Mouse (Mus musculus): ENCODE measurements around the gene Spata13.

The Spata13 gene

DNA sequence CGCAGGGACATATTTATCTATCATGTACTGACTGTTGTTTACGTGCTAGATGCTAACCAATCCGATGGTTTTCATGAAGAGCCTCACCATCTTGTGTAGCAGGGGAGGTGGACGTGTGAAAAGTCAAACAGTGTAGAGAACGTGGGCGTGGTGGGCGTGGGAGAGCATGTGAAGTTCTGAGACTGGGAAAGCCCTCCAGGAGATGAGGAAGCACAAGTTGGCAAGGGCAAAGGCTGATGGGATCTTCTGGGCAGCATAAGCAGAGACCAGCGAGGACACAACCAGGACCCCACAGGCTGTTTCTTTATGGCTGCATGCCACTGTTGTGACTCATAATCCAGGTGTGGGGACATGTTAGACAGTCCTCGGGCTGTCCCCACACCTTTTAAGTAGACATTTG is 5.4 kb downstream of the Spata13 start:
- DNase-seq (ENCODE audit: low spot score): no peak

DNA sequence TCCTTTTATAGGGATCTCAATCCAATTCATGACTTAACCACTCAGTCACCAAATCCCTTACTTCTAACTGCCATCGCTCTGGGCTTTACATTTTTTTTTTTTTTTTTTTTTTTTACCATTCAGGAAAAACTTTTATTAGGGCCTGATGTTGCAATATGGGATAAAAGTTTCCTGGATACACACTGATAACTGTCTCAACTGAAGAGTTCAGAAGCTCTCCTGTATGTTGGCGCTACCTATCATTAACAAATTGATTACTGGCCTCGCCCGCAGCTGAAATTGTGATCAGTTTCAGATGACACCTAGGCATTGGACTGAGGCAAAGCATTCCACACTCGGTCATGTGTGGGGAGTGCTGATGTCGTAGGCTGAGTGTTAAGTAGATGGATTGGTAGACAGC is 7.3 kb downstream of the Spata13 start:
- DNase-seq (ENCODE audit: low spot score): no peak

DNA sequence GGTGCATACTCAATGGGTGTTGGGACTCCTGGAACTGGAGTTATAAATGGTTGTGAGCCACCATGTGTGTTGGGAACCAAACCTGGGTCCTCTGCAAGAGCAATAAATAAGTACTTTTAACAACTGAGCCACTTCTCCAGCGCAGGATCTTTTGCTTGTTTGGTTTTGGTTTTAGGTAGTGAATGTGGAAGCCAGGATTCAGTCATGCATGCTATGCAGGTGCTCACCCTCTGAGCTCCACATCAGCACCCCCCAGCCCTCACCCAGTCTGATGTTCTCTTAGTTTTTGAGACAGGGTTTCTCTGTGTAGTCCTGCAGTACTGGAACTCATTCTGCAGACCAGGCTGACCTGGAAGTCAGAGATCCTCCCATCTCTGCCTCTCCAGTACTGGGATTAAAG is 8.3 kb downstream of the Spata13 start:
- no peak for DNase-seq (ENCODE audit: low spot score)

DNA sequence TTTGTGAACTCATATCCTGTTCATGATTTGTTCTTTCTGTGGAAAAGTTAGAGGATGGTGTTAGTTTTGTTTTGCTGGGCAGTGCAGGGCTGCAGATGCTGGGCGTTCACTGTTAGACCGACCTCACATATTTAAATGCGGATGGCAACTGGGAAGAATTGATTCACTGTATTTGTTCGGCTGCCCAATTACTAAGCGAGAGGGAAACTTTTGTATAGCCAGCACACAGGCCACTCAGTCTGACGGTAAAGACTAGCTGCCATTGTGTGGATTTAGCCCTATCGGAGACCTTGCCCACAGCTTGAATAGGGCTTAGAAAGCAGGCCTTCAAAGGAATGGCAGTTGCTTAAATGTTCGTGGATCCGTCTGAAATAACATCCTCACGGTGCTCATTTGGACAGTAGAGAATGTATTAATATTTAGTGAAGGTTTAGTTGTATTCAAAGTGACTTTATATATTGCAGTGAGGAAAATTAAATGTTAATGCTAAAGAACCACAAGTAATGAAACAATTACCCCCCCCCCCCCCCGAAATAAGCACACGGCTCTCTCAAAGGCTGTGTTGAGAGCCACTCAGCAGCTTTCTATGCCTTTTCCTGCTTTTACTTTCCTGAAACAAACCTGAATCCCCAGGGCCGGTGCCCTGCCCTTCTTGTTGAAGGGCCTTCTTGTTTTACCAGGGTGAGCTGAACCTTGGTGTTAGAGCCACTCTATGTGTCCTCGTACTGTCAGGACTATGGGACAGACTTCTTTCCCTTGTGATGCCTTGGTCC is 9.5 kb downstream of the Spata13 start:
- no peak for DNase-seq (ENCODE audit: low spot score)

DNA sequence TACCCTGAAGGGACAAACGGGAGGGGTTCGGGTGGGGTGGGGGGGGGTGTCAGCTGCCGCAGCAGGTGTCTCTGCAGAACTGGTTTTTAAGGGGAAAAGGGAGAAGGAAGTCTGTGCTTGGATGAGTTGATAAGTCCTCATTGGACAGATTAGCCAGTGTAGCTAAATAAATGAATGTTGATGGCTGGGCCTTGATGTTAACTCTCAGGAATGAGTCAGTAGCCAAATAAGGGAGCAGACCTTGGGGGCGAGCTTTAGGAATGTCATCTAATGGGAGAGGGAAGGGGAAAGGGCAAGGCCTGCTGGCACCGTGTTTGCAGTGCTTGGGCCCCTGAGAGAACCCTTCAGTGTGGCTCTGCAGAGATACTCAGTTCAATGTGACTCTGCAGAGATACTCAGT is 12.6 kb downstream of the Spata13 start:
- DNase-seq (ENCODE audit: low spot score): no peak

DNA sequence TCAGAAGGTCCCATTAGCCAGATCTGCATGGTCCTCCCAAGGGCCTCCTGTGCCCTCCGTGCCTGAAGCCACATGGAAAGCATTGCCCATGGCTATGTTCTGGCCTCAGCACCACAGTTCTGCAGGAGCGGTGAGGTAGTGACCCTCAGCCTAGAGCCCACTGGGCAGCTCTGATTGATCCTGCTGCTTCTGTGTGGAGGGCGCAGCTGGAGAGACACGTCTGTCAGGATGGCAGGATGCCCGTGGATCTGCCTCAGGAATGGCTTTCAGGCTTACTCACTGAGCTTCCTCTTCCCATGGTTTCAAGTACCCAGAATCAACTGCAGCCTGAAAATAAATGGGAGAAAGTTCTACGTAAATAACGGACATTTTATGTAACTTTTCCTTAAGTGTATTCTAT is 14.1 kb downstream of the Spata13 start:
- DNase-seq (ENCODE audit: low spot score): no peak

DNA sequence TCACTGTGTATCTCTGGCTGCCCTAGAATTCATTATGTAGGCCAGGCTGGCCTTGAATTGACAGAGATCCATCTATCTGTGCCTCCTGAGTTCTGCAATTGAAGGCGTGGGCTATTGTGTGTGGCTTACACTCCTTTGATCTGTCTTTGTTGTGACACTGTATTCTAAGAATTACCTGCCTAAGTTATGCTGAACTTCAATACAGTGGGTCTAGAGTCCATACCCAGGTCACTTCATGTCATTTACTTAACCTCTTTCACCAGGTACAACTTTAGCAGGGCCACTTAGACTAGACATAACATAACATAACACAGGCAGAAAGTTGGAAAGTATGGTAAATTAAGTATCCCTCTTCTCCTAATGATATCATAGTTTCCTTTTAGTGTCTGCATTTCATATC is 15.2 kb downstream of the Spata13 start:
- no peak for DNase-seq (ENCODE audit: low spot score)

DNA sequence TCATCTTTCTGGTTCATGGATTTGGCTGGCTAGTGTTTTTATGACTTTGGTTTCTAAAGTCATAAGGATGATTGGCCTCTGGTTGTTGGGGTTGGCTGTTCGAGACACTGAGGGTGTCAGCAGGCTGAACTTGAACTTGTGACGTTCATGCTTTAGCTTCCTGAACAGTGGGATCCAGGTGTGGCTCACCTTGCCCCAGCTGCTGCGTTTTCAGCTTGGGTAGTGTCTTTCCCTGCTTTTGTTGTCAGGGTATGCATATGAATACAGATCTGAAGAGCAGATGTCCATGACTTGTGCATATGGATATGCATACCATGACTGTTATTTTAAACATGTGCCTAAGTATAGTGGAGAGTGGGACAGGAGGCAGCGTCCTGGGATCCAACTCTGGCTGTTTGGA is 19.4 kb downstream of the Spata13 start:
- no peak for DNase-seq (ENCODE audit: low spot score)

DNA sequence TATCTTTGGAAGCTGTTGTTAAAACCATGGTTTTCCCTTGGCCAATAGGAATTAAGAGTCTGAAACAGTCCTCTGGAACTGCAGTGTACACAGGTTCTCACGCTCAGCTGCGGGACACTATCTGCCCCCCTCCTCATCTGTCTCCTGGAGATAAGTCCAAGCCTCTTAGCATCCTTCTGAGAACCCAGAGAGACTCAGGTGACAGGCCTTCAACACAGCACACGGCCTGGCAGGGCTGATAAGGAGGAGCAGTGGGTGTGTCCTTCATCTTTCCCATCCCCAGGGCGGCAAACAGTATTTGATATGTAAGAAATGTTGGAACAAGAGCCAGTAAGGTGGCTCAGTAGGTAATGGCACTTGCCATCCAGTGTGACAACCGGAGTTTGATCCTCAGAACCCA is 20.2 kb downstream of the Spata13 start:
- DNase-seq (ENCODE audit: low spot score): no peak

DNA sequence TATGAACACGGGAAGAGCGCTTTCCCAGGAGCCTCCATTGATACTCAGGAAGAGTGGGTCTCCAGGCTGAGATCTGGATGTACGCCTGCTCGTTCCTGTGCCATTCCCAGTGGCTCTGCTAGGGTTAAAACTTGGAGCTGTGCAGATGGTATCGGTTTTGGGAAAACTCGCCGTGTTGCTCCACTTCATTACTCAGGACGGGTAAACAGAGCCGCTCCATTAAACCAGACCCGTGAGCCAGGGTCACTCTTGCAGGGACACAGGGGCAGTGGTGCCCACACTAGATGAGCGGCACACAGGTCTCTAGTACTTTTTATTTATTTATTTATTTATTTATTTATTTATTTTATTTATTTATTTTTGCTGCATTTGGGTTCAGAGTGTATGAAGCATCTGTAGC is 20.9 kb downstream of the Spata13 start:
- DNase-seq (ENCODE audit: low spot score): no peak

DNA sequence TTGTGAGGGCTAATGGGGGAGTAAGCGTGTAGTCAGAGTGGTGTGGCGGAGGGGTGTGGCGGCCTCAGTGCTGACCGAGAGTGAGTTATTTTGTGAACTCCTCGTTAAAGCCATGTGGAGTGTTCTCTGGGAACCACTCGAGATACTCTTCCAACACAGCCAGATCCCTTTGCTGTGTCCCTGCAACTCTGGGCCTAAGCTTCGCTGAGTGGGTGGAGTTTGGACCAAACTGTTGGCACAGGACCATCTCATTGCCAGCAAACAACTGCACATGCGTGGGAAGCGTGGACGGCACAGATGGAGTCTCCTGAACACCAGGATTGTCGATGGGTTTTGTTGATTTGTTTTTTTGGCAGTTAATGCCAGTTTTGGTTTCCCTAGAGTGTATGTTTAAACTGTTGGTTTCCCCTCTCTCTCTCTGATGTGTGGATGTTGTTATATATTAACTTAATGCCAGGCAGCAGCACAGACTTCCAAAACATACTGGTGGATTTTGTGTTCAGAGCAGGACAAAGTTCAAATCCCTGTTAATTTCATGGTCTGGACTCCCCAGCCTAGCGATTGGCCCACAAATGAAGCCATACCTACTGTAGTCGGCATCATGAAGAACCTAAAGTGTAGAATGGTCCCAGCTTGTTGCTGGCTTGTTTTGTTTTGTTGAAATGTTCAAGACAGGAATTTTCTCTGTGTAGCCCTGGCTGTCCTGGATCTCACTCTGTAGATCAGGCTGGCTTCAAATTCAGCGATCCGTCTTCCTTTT is 22.3 kb downstream of the Spata13 start:
- DNase-seq (ENCODE audit: low spot score): peak; percentile 2

DNA sequence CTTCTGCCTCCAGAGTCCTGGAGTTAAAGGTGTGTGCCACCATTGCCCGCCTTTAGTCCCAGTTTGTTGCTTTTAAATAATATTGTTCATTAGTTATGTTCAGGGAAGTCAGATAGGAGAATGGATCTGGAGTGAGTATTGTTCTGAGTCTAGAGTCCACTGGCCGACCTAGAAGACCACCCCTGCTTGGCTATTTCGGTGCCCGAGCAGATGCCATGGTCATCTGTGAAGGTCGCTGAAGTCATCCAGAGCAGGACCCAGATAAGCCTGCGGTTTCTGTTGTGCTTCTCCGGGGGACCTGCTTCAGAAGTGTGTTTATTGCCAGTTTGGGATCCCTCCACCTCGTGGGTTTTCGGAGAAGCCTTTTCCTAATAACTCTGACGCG is 22.9 kb downstream of the Spata13 start:
- no peak for DNase-seq (ENCODE audit: low spot score)

DNA sequence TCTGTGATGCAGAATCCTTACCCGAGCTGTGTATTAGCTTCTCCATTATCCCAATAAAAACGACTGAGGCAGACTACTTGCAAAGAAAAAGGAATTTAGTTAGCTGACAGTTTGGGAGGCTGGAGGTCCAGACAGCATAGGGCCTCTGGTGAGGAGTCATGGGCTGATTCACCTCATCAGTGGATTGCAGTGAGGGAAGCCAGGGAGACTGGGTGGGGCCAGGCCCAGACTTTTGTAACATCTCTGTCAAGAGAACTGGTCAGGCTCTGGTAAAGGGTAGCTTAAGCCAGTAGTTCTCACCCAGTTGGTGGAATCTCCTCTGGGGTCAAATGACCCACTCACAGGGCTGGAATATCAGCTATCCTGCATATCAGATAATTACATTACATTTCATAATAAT is 24.1 kb downstream of the Spata13 start:
- DNase-seq (ENCODE audit: low spot score): no peak

DNA sequence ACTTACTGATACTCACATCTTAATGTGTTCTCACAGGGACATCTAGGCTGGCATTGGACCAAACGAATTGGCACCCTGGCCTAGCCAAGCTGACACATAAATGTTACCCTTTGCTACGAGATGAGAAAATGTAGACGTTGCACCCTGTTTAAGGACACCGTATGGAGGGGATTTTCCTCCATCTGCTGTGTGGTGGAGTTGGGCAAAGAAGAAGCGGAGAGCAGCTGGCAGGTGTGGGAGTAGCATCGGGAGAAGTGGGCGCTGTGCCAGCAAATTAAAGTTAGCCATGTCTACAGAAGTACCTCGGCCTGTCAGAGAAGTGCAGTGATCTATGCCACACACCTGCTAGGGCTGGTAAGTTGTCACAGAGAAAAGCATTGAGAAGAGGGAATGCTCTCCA is 25.7 kb downstream of the Spata13 start:
- DNase-seq (ENCODE audit: low spot score): no peak

DNA sequence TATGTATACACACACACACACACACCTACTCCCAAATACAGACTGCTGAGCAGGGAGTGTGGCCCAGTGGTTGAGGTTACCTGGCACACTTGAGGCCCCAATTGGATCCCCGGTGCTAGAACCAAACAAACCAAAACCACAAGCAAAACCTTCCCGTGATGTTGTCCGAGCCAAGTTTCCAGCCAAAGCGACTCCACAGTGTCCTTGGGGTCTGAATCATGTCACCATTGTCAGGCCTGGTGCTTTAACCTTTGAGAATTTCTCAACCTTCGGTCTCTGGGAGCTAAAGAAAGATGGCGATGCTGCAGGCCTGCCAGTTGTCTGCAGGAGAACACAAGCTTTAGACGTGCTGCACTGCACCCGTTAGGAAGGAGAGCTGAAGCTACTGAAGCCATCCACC is 26.8 kb downstream of the Spata13 start:
- no peak for DNase-seq (ENCODE audit: low spot score)

DNA sequence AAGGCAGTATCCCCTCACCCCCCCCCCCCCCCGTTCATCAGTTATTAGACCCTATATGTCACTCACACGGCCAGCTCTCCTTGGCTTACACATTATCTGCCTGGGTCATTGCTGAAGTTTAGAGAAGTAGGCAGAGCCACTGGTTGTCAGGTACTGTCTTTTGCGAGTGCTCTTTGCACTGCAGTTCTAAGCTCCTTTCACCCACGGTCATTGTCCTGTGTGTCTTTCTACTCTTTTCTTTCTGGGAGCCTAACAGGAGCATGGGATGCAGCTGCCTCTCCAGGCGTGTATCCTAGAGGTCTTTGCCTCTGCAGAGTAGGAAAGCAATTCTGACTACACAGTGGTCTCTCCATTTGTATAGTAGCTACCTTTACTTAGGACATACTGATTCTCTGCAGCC is 27.5 kb downstream of the Spata13 start:
- no peak for DNase-seq (ENCODE audit: low spot score)

DNA sequence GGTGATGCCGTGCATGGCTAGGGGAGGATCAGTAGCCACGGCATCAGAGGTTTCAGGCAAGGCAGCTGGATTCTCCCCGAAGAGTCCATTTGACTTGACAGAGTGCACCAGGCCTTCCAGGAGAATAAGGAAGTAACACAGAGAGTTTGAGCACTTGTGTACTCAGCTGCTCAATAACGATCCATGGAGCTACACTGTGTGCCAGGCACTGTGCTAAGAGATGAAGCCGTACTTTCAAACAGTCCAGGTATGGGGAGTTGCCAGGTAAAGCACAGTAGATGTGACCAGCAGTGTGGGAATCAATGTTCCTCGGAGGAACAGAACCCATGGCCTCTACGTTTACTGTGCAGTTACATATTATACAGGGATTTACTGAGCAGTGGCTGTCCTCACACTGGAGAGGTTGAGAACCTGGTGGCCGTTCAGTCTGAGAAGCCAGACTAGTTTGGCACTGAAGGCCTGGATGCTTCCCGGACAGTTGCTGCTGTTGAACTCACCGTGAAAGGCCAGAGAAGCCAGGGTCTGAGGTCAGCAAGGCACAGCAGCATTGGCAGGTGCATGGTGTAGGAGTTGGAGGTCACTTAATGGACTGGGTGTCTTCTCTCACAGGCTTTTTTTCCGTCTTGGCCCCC is 29.6 kb downstream of the Spata13 start:
- DNase-seq (ENCODE audit: low spot score): no peak

DNA sequence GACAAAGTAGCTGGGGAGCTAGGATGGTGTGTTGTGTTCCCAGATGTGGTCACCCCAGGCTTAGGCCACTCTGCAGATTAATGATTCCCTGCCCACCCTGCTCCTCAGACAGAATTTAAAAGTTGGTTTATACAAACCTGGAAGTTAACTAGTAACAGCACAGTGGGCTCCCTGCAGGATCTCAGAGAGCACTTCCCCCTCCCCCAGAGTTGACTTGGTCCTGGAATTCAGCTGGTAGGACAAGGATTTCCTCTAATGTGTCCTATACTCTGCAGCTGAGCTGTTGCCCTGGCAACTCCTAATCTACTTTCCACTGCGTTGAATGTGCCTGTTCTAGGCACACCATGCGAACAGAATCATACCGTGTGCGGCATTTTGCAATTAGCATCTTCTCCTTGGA is 30.8 kb downstream of the Spata13 start:
- DNase-seq (ENCODE audit: low spot score): no peak

DNA sequence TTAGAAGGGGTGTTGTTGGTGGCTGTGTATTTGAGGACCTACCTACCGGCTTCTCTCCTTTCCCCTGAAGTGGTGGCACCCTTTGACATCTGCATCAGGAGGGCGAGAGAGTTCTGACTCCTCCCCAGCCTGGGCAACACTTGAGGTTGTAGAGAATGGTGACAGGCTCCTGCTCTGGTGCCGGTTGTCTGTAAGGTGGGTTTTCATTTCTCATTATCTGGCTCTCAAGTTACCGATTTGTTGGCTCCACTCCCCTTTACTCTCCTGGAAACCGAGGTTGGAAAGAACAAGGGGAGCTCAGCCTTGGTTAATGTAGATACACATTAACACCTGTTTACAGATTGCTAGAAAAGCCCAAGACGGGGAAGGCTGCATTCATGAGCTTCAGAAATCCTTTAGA is 31.5 kb downstream of the Spata13 start:
- DNase-seq (ENCODE audit: low spot score): no peak

DNA sequence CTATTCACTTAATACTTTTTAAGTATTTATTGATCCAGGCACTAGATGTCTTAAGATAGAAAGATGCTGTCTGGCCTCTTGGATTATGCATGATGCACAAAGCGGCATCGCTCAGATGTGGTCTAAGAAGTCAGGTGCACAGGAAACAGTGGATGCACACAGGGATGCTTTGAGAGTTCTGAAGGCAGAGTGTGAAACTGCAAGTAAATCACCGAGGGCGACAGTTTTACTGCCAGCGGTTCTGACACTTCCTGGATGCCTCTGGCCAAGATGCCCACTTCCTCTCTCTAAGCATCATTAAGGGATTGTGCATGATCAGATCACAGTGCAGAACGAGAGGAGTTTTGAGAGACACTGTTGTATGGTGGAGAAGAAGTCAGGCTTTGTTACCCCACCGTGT is 32.5 kb downstream of the Spata13 start:
- no peak for DNase-seq (ENCODE audit: low spot score)

DNA sequence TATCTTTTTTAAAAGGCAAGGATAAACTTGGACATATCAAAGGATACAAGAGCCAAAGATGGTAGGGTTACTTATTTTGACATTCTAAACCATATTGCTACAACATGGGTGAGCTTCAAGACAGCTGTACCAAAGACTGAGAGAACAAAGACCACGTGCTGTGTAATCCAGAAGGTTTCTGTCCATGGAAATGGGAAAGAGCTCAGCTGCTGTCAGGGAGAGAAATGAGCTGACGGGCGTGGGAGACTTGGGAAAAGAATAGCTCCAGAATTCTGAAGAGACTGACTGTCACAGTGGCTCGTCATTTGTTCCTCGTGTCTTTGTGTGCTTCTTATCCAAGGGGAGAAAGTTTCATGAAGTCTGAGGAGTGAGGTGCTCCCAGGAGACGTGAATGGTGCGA is 36.4 kb downstream of the Spata13 start:
- DNase-seq (ENCODE audit: low spot score): no peak

DNA sequence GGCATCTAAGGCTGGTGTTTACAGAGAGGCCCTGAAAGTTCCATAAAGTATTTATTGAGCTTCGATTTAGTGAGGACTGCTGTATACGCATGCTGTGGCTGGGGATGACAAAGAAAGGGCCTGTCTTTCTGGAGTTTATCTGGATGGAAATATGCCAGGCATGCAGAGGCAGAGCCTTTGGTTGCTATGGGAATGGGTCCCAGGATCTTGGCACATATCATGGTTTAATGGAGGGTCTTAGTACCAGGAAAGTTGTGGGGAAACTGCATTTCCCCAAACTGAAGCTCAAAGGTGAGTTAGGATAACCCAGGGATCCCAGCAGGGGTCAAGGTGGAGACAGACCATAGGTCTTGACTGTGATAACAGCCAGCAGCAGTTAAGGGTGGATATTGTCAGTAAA is 37.7 kb downstream of the Spata13 start:
- no peak for DNase-seq (ENCODE audit: low spot score)

DNA sequence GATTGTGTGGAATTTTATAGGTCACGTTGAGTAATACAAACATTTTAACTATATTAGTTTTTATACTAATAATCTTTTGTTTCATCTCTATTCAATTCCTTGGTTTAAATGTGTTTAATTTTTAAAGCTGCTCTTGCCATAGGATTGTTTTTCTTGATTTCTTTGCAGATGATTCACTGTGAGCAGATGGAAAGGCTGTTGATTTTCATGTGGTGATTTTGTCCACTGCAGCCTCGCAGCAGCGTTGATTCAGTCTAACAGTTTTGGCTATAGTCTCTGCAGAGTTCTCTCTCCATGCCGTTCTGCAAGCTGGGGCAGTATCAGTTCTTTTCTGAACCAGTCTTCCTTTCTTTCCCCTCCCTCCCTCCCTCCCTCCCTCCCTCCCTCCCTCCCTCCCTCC is 41.9 kb downstream of the Spata13 start:
- no peak for DNase-seq (ENCODE audit: low spot score)
